Mouse (Mus musculus) gastrocnemius, postnatal 25 days (tissue): ENCODE results near the gene Dnm1l. TPM values are rescaled to one million over a fixed set of nuclear protein-coding genes. Genes with fewer than 3 reads are reported as not detected.
"Not testable (repeated sequence)": the region's sequence is repeated elsewhere in the genome, so short reads cannot be mapped to it uniquely, and the experiment has no call there.

Experiments
- DNase-seq: peaks from one replicate; pipeline ENCODE4 v3.0.0; 2022
- long read RNA-seq, 2 experiments: library from polyadenylated mRNA; stranded (forward); transcript quantifications; one replicate each; pipeline ENCODE4 v2.0.0; 2021
- total RNA-seq, 2 experiments: library from RNA; stranded (reverse); gene quantifications; 1 replicate in 1 of 2; 2 replicates in 1 of 2; pipeline ENCODE4 v1.2.3; 2021

Gene Dnm1l
- total RNA-seq: 10 to 100 TPM; 59.1 to 66.0 TPM
- long read RNA-seq, experiment 1, transcript Dnm1l-201 (18 exons, 3,951 nt): major isoform, 9 of 31 reads
- long read RNA-seq, experiment 1, partial matches to known transcripts: 3 of 31 reads
- long read RNA-seq, experiment 1, other reads (novel, unspliced or antisense): 16 of 31 reads
- long read RNA-seq, experiment 2, transcript Dnm1l-201 (18 exons, 3,951 nt): major isoform, 24 of 54 reads
- long read RNA-seq, experiment 2, partial matches to known transcripts: 13 of 54 reads
- long read RNA-seq, experiment 2, other reads (novel, unspliced or antisense): 12 of 54 reads

GRCm38 (mm10) chr16:16358481-16359100, at the start of gene Dnm1l:
Gene Dnm1l, minus strand, starts transcription at chr16:16358959.
- DNase-seq: peak; percentile 90

GRCm38 (mm10) chr16:16367217-16367616, 8.5 kb upstream of the Dnm1l start:
- DNase-seq: not testable (repeated sequence)

- DNase-seq: not testable (repeated sequence)
These were observed 333 bp upstream of the Dnm1l start for GRCm38 (mm10) chr16:16359101-16359482.

GRCm38 (mm10) chr16:16357908-16358307, 851 bp downstream of the Dnm1l start:
- no peak for DNase-seq

- DNase-seq: no peak
These were observed 12.3 kb downstream of the Dnm1l start for GRCm38 (mm10) chr16:16346420-16346819.

GRCm38 (mm10) chr16:16325775-16326336, 32.9 kb downstream of the Dnm1l start:
- no peak for DNase-seq

GRCm38 (mm10) chr16:16311319-16311718, 47.4 kb downstream of the Dnm1l start:
- no peak for DNase-seq

GRCm38 (mm10) chr16:16303888-16304287, 54.9 kb downstream of the Dnm1l start:
- DNase-seq: no peak

- peak; percentile 13 for DNase-seq
These were observed 55.5 kb downstream of the Dnm1l start for GRCm38 (mm10) chr16:16303138-16303827.

- DNase-seq: peak; percentile 90
These were observed 56.2 kb downstream of the Dnm1l start, which contains the start of gene Yars2 for GRCm38 (mm10) chr16:16302369-16303137. Gene Yars2, plus strand, starts transcription at chr16:16302965.

- no peak for DNase-seq
These were observed 85.0 kb downstream of the Dnm1l start for GRCm38 (mm10) chr16:16273752-16274151.

- DNase-seq: no peak
These were observed 85.8 kb downstream of the Dnm1l start for GRCm38 (mm10) chr16:16272978-16273377.

GRCm38 (mm10) chr16:16262436-16262835, 96.3 kb downstream of the Dnm1l start:
- DNase-seq: no peak

Other genes starting within 250 kb of the Dnm1l start
- gene Pkp2, start 145.6 kb downstream of the Dnm1l start, total RNA-seq: 1 to 10 TPM; 1.7 to 2.3 TPM
- gene Yars2, start 56.0 kb downstream of the Dnm1l start, total RNA-seq: 10 to 100 TPM; 20.1 to 21.0 TPM
- 10 to 100 TPM; 10.1 to 20.2 TPM for gene Fgd4, start 241.6 kb upstream of the Dnm1l start, total RNA-seq